Mouse (Mus musculus): ENCODE results near the gene Gm9045. TPM values are rescaled to one million over a fixed set of nuclear protein-coding genes. Genes with fewer than 3 reads are reported as not detected.

Gene Gm9045
- polyA plus RNA-seq (2012; rRNA removed; ENCODE audit: low replicate concordance) = 0.06 TPM in 2 replicates

DNA sequence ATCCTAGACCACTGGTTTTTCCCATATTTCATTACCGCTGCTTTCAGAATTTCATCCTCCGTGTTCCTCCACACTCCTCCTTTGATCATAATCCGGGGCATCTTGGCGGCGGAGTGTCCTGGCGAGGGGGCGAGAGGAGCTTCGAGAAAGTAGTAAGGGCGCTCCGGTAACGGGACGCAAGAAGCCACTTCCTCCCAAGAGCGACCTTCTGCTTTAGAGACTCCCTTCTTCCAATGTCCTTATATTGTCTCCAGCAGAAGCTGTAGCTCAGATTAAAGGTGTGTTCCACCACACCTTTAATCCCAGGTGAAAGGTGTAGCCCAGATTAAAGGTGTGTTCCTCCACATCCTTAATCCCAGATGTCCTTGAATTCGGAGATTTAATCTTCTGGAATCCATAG is at the start of gene Gm9045:
Gene Gm9045 (minus strand): TSS at position 101 of the 400 bp plus-strand sequence.

DNA sequence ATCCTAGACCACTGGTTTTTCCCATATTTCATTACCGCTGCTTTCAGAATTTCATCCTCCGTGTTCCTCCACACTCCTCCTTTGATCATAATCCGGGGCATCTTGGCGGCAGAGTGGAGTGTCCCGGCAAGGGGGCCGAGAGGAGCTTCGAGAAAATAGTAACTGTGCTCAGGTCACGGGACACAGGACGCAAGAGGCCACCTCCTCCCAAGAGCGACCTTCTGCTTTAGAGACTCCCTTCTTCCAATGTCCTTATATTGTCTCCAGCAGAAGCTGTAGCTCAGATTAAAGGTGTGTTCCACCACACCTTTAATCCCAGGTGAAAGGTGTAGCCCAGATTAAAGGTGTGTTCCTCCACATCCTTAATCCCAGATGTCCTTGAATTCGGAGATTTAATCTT is 16.4 kb upstream of the Gm9045 start, which contains the start of gene Gm9049:
Gene Gm9049 (minus strand): TSS at position 101 of the 400 bp plus-strand sequence.

DNA sequence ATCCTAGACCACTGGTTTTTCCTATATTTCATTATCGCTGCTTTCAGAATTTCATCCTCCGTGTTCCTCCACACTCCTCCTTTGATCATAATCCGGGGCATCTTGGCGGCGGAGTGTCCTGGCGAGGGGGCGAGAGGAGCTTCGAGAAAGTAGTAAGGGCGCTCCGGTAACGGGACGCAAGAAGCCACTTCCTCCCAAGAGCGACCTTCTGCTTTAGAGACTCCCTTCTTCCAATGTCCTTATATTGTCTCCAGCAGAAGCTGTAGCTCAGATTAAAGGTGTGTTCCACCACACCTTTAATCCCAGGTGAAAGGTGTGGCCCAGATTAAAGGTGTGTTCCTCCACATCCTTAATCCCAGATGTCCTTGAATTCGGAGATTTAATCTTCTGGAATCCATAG is 10.9 kb upstream of the Gm9045 start, which contains the start of gene Gm9048:
Gene Gm9048 (minus strand): TSS at position 101 of the 400 bp plus-strand sequence.

DNA sequence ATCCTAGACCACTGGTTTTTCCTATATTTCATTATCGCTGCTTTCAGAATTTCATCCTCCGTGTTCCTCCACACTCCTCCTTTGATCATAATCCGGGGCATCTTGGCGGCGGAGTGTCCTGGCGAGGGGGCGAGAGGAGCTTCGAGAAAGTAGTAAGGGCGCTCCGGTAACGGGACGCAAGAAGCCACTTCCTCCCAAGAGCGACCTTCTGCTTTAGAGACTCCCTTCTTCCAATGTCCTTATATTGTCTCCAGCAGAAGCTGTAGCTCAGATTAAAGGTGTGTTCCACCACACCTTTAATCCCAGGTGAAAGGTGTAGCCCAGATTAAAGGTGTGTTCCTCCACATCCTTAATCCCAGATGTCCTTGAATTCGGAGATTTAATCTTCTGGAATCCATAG is 5.5 kb upstream of the Gm9045 start, which contains the start of gene Gm9046:
Gene Gm9046 (minus strand): TSS at position 101 of the 400 bp plus-strand sequence.

DNA sequence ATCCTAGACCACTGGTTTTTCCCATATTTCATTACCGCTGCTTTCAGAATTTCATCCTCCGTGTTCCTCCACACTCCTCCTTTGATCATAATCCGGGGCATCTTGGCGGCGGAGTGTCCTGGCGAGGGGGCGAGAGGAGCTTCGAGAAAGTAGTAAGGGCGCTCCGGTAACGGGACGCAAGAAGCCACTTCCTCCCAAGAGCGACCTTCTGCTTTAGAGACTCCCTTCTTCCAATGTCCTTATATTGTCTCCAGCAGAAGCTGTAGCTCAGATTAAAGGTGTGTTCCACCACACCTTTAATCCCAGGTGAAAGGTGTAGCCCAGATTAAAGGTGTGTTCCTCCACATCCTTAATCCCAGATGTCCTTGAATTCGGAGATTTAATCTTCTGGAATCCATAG is 5.3 kb downstream of the Gm9045 start, which contains the start of gene Gm9044:
Gene Gm9044 (minus strand): TSS at position 101 of the 400 bp plus-strand sequence.

DNA sequence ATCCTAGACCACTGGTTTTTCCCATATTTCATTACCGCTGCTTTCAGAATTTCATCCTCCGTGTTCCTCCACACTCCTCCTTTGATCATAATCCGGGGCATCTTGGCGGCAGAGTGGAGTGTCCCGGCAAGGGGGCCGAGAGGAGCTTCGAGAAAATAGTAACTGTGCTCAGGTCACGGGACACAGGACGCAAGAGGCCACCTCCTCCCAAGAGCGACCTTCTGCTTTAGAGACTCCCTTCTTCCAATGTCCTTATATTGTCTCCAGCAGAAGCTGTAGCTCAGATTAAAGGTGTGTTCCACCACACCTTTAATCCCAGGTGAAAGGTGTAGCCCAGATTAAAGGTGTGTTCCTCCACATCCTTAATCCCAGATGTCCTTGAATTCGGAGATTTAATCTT is 10.8 kb downstream of the Gm9045 start, which contains the start of gene Gm9040:
Gene Gm9040 (minus strand): TSS at position 101 of the 400 bp plus-strand sequence.

DNA sequence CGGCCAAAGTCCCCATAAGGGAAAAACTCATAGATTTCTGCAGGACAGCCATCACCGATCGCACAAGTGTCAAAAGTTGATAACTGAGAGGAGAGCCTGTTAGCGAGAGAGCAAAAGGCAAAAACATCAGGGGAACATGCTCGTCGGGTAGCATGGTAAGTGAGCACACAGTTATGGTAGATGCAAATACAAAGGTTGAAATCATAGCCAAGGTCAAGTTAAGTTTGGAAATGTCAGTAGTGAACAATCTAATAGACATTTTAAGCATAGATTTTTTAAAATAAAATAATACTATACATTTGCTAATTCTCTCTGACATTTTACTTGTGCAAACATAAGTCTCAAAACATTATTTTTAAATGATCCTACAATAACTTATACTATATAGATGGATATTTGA is 42.7 kb downstream of the Gm9045 start, which contains the start of gene Iltifb:
Gene Iltifb (minus strand): TSS at position 101 of the 400 bp plus-strand sequence.

Other genes with a start within 250 kb of the Gm9045 start
- 2.9 and 5.8 TPM in 2 replicates for gene Mdm1, start 196.0 kb downstream of the Gm9045 start, polyA plus RNA-seq (2012; rRNA removed; ENCODE audit: low replicate concordance)
- gene Il22, start 132.9 kb downstream of the Gm9045 start, polyA plus RNA-seq (2012; rRNA removed; ENCODE audit: low replicate concordance) = not detected in 2 replicates
- gene Gm32717, start 97.1 kb downstream of the Gm9045 start, polyA plus RNA-seq (2012; rRNA removed; ENCODE audit: low replicate concordance) = not detected in 2 replicates
- gene Gm32802, start 79.1 kb downstream of the Gm9045 start, polyA plus RNA-seq (2012; rRNA removed; ENCODE audit: low replicate concordance) = not detected in 2 replicates
- gene Iltifb, start 42.8 kb downstream of the Gm9045 start, polyA plus RNA-seq (2012; rRNA removed; ENCODE audit: low replicate concordance) = not detected in 2 replicates
- not detected in 2 replicates for gene Gm9040, start 10.9 kb downstream of the Gm9045 start, polyA plus RNA-seq (2012; rRNA removed; ENCODE audit: low replicate concordance)
- not detected in 2 replicates for gene Gm9044, start 5.4 kb downstream of the Gm9045 start, polyA plus RNA-seq (2012; rRNA removed; ENCODE audit: low replicate concordance)
- gene Gm9046, start 5.4 kb upstream of the Gm9045 start, polyA plus RNA-seq (2012; rRNA removed; ENCODE audit: low replicate concordance) = not detected in 2 replicates
- 0.06 TPM in 1 of 2 replicates, not detected in the other for gene Gm9048, start 10.8 kb upstream of the Gm9045 start, polyA plus RNA-seq (2012; rRNA removed; ENCODE audit: low replicate concordance)
- 0.06 TPM in 2 replicates for gene Gm9049, start 16.3 kb upstream of the Gm9045 start, polyA plus RNA-seq (2012; rRNA removed; ENCODE audit: low replicate concordance)
- gene Ifng, start 103.2 kb upstream of the Gm9045 start, polyA plus RNA-seq (2012; rRNA removed; ENCODE audit: low replicate concordance) = 0.58 TPM in 1 of 2 replicates, not detected in the other